Mouse (Mus musculus): Measurements from ENCODE around the gene Skiv2l. TPM values are rescaled to one million over a fixed set of nuclear protein-coding genes. Genes with fewer than 3 reads are reported as not detected.
"Not testable (repeated sequence)": the region's sequence is repeated elsewhere in the genome, so short reads cannot be mapped to it uniquely, and the experiment has no call there.

Gene Skiv2l
- polyA plus RNA-seq, 1 experiment: 61.1 TPM

DNA sequence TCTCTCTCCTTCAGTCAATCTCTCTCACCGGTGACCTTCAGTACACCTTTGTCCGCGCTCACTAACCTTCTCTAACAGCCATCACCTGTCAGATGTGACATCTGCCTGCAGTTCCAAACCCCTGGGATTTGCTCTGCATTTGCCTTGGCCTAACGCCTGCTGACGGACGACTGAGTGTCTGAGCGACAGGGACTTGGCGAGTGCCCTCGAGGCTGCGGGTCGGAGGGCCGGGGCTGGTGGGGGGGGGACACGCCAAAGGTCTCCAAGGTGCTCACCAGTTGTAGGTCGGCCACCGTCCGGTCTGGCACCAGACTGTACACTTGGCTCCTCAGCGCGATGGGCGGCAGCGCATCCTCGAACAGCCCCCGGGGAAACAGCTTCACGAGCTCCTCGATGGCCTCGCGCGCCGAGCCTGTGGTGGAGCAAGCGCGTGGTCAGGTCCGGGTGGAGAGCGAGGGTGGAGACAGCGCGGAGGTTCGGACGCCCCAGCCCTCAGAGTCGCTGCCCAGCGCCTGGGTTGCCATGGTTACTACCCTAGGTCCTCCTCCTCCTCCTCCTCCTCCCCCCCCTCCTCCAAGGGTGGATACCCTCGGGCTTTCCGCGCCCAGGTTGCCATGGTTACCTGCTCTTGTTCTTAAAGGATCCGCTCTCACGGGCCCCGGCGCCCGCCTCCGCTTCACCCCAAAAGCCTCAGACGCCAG, 13.7 kb downstream of the Skiv2l start:
- no peak for DNase-seq (ENCODE audit: low read depth, low spot score)
- WGBS: 3% methylated on average over 48 of the region's 48 CpGs

DNA sequence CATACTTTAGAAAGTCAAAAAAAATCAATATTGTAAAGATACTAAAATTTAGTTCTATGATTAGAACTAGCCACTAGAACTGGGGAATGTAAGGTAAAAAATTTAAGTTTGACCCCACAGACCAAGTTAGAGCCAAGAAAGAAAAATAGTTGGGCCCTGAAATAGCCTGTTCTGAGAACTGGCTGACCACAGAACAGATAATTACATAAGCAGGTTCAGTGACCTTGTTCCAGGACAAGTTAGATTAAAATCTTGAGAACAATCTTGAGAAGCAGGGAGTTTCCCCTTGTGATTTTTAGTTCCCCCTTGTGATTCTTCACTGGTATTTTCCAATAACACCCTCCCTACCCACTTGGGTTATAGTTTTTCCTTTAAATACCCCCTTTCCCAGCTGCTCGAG, 19.2 kb downstream of the Skiv2l start:
- not testable (repeated sequence) for DNase-seq (ENCODE audit: low read depth, low spot score)
- WGBS: 93% methylated on average over 1 of the region's 1 CpGs

DNA sequence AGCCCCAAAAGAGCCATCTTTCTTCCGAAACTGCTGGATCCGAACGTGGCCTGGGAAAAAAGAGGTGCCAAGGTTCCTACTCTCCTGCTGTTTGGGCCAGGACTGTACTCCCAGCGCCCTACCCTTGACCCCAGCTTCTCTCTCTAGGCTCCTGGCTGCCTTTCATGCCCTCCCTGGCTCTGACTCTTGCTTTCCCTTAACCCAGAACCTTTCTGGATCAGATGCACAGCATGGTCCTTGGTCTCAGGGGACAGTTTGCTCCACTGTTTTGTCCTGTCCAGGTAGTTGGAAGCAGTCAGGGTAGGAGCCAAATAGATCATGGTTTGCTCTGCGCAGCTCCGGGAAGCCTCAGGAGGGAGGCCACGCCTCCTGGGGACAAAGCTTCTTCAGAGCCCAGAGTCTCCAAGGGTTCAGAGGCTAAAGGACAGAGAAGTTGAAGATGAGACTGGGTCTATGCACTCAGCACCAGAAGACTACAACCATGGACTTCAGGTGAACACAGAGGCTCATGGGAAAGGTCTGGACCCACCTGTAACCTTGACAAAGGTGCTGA, 35.1 kb downstream of the Skiv2l start:
- 73% methylated on average over 7 of the region's 7 CpGs for WGBS

DNA sequence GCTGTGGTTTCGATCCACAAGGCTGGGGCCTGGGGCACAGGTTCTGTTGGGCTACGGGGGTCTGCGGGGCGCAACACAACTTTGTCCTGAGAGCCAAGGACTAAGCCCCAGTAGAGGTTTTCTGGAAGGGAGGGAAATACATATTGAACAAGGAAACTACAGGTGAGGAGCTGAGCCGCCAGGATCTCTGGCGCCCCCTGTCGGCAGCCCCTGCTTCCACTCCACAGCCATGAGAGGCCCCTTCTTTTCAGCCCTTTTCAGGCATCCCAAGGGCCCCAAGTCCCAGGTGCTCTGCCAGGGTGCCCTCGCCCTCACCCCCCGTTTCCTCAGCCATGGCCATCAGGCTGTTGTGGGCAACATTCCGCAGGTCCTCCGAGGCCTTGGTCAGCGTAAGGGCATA, 36.3 kb downstream of the Skiv2l start:
- not testable (repeated sequence) for DNase-seq (ENCODE audit: low read depth, low spot score)
- whole genome bisulfite sequencing: 65% methylated on average over 12 of the region's 12 CpGs

More for the DNA sequence above, 35.1 kb downstream of the Skiv2l start:
- DNase-seq (ENCODE audit: low read depth, low spot score): no peak

GRCm38 (mm10) chr17:34811275-34811674, 38.7 kb downstream of the Skiv2l start:
- 45% methylated on average over 15 of the region's 15 CpGs for WGBS
- no peak for DNase-seq (ENCODE audit: low read depth, low spot score)

GRCm38 (mm10) chr17:34810811-34811210, 39.2 kb downstream of the Skiv2l start:
- WGBS: 60% methylated on average over 8 of the region's 8 CpGs
- not testable (repeated sequence) for DNase-seq (ENCODE audit: low read depth, low spot score)

- WGBS: 89% methylated on average over 5 of the region's 5 CpGs
- DNase-seq (ENCODE audit: low read depth, low spot score): not testable (repeated sequence)
These were observed 39.6 kb downstream of the Skiv2l start for GRCm38 (mm10) chr17:34810411-34810810.

GRCm38 (mm10) chr17:34808599-34809205, 41.3 kb downstream of the Skiv2l start:
- WGBS: 68% methylated on average over 6 of the region's 6 CpGs
- DNase-seq (ENCODE audit: low read depth, low spot score): no peak

DNA sequence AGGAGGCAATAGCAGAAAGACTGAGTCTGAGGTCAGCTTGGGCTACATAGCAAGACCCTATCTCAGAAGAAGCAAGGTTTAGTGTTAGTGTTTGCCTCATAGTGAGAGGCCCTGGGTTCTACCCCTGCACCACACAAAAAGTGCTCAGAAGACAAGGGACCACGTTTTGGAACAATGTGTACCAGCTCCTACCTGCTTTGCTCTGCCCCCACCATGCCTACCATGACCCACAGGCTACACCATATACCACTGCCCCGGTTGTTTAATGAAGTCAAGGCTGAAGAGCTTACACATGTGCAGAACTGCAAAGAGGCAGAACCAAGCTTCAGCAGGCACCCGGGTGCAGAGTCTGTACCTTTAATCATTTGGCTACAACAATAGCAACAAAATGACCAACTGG, 42.8 kb downstream of the Skiv2l start:
- no peak for DNase-seq (ENCODE audit: low read depth, low spot score)
- 66% methylated on average over 3 of the region's 3 CpGs for WGBS

DNA sequence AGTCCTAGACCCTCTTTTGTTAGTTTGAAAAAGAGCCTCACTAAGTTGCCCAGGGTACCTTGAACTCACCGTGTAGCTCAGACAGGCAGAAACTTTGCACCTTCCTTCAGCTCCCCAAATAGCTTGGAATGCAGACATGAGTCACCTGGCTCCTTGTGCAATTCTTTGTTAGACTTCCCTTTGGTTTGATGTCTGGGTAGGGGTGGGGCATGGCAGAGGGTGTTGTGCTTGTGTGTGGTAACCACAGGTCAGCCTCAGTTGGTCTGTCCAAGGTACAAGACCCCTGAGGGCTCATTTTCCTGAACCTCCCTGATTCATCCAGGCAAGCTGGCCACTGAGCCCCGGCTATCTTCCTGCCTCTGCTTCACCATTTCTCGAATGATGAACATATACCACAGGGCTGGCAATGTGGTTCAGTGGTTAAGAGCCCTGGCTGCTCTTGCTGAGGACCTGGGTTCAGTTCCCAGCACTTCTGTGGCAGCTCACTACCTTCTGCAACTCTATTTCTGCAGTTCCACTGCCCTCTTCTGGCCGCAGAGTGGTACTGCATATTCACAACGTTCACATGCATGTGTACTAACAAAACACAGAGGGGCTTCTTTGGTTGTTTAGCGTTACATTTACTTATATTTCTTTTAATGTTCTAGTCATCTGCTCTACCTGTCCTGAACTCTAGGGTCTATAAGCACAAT, 45.0 kb downstream of the Skiv2l start:
- no peak for DNase-seq (ENCODE audit: low read depth, low spot score)
- 71% methylated on average over 6 of the region's 6 CpGs for WGBS

DNA sequence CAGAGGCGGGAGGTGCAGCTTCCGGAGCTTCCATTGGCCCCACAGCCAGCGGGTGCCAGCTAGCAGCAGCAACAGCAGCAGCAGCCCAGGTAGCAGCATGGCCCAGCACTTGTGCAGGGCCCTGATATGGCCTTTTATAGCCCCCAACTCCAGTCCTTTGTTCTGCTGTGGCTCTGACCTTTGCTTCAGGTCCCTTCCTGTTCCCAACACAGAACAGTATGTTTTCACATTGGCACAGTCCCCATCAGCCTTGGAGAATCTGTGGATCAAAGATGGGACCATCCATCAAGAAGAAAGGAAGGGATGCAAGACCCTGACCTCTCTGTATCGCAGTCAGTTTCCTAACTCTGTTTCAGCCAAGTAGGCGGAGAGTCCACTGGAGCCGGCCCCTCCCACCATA, 45.7 kb downstream of the Skiv2l start, which contains the start of gene Cyp21a1:
Cyp21a1 (minus strand) TSS at position 261 of the 400 bp plus-strand sequence.
- 82% methylated on average over 5 of the region's 6 CpGs for WGBS
- not testable (repeated sequence) for DNase-seq (ENCODE audit: low read depth, low spot score)

GRCm38 (mm10) chr17:34803367-34803766, 46.6 kb downstream of the Skiv2l start:
- not testable (repeated sequence) for DNase-seq (ENCODE audit: low read depth, low spot score)
- WGBS: 93% methylated on average over 6 of the region's 6 CpGs

DNA sequence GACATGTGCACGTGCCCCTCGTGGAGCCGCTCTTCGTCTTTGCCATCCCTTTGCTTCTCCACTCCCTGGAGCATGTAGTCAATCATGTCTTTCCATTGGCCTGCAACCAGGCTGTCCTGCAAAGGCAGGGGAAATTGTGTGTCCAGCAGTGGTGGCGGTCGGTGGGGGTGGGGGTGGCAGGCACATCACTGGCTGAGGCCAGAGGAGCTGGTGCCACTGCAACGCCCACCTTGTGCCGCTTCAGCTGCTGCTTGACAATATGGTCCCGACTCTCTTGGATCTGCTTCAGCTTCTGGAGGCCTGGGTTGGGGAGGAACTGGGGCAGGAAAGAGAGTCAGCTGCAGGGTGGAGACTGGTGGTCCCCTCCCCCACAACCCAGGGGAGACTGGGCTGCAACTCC, 47.3 kb downstream of the Skiv2l start:
- WGBS: 92% methylated on average over 9 of the region's 9 CpGs
- DNase-seq (ENCODE audit: low read depth, low spot score): not testable (repeated sequence)

GRCm38 (mm10) chr17:34800781-34801305, 49.2 kb downstream of the Skiv2l start:
- not testable (repeated sequence) for DNase-seq (ENCODE audit: low read depth, low spot score)
- WGBS: 91% methylated on average over 16 of the region's 16 CpGs

- DNase-seq (ENCODE audit: low read depth, low spot score): no peak
- 79% methylated on average over 4 of the region's 4 CpGs for WGBS
These were observed 50.5 kb downstream of the Skiv2l start for GRCm38 (mm10) chr17:34799531-34799925.

GRCm38 (mm10) chr17:34798866-34799530, 51.0 kb downstream of the Skiv2l start:
- no peak for DNase-seq (ENCODE audit: low read depth, low spot score)
- WGBS: 92% methylated on average over 17 of the region's 17 CpGs

GRCm38 (mm10) chr17:34798071-34798470, 51.9 kb downstream of the Skiv2l start:
- WGBS: 73% methylated on average over 7 of the region's 7 CpGs
- not testable (repeated sequence) for DNase-seq (ENCODE audit: low read depth, low spot score)

DNA sequence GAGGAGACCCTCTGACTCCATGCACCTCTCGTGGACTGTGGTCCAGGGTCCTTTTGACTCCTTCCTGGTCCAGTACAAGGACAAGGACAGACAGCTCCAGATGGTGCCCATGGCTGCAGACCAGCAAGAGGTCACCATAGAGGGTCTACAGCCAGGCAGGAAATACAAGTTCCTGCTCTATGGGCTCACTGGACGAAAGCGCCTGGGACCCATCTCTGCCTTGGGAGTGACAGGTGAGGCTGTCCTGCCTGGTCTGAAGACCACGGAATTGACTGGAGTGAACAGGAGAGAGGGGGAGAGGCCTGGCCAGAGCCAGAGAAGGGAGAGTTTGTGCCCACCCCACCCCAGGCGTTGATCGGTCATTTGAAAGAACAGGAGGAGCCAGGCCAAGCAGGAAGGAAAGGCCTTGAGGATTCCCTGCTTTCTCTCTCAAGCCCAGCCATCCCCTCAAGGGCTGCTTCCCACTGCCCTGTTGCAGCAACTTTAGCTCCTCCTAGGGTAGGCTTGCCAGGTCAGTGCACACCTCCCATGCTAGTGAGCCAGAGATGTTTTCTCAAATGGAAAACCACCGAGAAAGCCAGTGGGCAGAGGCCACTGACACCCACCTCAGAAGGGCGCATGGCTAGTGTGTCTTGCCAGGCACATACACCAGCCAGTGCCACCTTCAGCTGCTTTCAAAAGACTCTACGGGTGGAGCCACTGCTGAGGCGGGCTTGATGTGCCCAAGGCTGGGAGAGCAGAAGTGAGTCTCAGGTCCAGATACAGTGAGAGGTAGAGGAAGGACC, 52.6 kb downstream of the Skiv2l start:
- not testable (repeated sequence) for DNase-seq (ENCODE audit: low read depth, low spot score)
- 83% methylated on average over 10 of the region's 10 CpGs for WGBS

All from large intestine, adult 2 months (tissue).